Mouse (Mus musculus) neural tube, embryonic 14.5 days (tissue): Measurements from ENCODE around the gene Btaf1. TPM values are rescaled to one million over a fixed set of nuclear protein-coding genes. Genes with fewer than 3 reads are reported as not detected.
A peak's percentile ranks its signal among the peaks of the same experiment; 100 is the strongest.

Experiments used
- ATAC-seq: fragments of 200-750 bp; cut with Nextera tagmentation; 2 replicates; pipeline ENCODE4 v1.8.0; 2017; ENCODE audit warnings: low read depth, mild to moderate bottlenecking, moderate TSS enrichment, moderate library complexity
- H3K27ac ChIP-seq: fragments of 300-500 bp; sonication (generic); 2 replicates; pipeline ENCODE4 v1.5.1; 2014; ENCODE audit warnings: low read depth, mild to moderate bottlenecking, control low read depth, low read length, moderate library complexity, mixed read lengths
- H3K27me3 ChIP-seq: fragments of 300-500 bp; sonication (generic); 2 replicates; pipeline ENCODE4 v1.6.1; 2014; ENCODE audit warnings: low read length; ENCODE audit not compliant: control insufficient read depth, insufficient read depth
- H3K36me3 ChIP-seq: fragments of 300-500 bp; sonication (generic); 2 replicates; pipeline ENCODE4 v1.6.1; 2014; ENCODE audit warnings: low read length, mixed read lengths; ENCODE audit not compliant: control insufficient read depth, insufficient read depth
- H3K4me1 ChIP-seq: fragments of 300-500 bp; sonication (generic); 2 replicates; pipeline ENCODE4 v1.6.1; 2014; ENCODE audit warnings: low read length; ENCODE audit not compliant: control insufficient read depth, insufficient read depth
- H3K4me2 ChIP-seq: fragments of 300-500 bp; sonication (generic); 2 replicates; pipeline ENCODE4 v1.6.1; 2014; ENCODE audit warnings: mild to moderate bottlenecking, low read depth, low read length, control low read depth
- H3K4me3 ChIP-seq: fragments of 300-500 bp; sonication (generic); 2 replicates; pipeline ENCODE4 v1.5.1; 2014; ENCODE audit warnings: low read depth, low read length, control low read depth, mixed read lengths
- H3K9ac ChIP-seq: fragments of 300-500 bp; sonication (generic); replicated peaks from 2 replicates; pipeline ENCODE4 v1.6.1; 2014; ENCODE audit warnings: low read depth, mild to moderate bottlenecking, control low read depth, low read length, mixed read lengths
- H3K9me3 ChIP-seq: fragments of 300-500 bp; sonication (generic); 2 replicates; pipeline ENCODE4 v1.6.1; 2016; ENCODE audit warnings: low read length; ENCODE audit not compliant: control insufficient read depth
- whole genome bisulfite sequencing: fragments of 180-500 bp; shearing (Covaris S2); extraction: QIAGEN DNeasy Blood & Tissue Kit; methylation state at CpG from one replicate; pipeline ENCODE4 v1.1.7; 2014; 5-methylcytosine and 5-hydroxymethylcytosine counted together
- polyA plus RNA-seq: library from polyadenylated mRNA; unstranded; fragments of >200 nt; fragmentation: Nextera tagmentation; extraction: Ambion mirVana; gene quantifications from 2 replicates; pipeline ENCODE4 v1.2.1, GENCODE M21; 2014

Btaf1 gene
- polyA plus RNA-seq, 1 experiment from 2014 or later: 14.7 TPM

- Histone ChIP-seq H3K4me1 (no peaks in the 10 kb centered on the region), H3K4me2 (no peak overlapping the region), H3K4me3 (no peak overlapping the region), H3K9me3 (no peaks in the 10 kb centered on the region), H3K27ac (no peak overlapping the region), H3K9ac (no peak overlapping the region), H3K27me3 (no peaks in the 10 kb centered on the region), H3K36me3 (peaks cover 55% of the 10 kb centered on the region)
- ATAC-seq: no peak
- 96% methylated on average over 5 of the region's 5 CpGs for WGBS
Observed at GRCm38 (mm10) chr19:37004557-37004956, 78.7 kb downstream of the Btaf1 start.

DNA sequence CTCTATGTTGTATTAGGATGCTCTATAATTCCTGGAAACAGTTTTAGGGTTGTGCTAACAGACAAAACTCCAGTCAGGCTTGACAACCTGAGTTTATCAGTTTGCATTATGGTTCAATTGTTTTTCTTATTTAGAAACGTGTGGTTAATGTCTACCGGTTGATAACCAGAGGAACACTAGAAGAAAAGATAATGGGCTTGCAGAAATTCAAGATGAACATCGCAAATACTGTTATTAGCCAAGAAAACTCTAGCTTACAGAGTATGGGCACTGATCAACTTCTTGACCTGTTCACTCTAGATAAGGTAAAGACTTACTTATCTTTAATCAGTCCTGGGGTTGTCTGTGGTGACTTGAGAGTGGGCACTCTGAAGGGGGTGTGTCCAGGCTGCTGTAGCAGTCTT lies 84.0 kb downstream of the Btaf1 start:
- no peak for ATAC-seq
- Histone ChIP-seq H3K36me3 (peaks cover 59% of the 10 kb centered on the region), H3K9ac (no peak overlapping the region), H3K4me3 (no peak overlapping the region), H3K4me2 (no peak overlapping the region), H3K4me1 (no peaks in the 10 kb centered on the region), H3K27ac (no peak overlapping the region), H3K27me3 (no peaks in the 10 kb centered on the region), H3K9me3 (no peaks in the 10 kb centered on the region)
- 96% methylated on average over 3 of the region's 3 CpGs for WGBS

- H3K27ac ChIP-seq: no peak overlapping the region
- H3K4me1 ChIP-seq: no peaks in the 10 kb centered on the region
- H3K9ac ChIP-seq: no peak overlapping the region
- H3K27me3 ChIP-seq: no peaks in the 10 kb centered on the region
- WGBS: 93% methylated on average over 6 of the region's 6 CpGs
- no peaks in the 10 kb centered on the region for H3K9me3 ChIP-seq
- H3K4me2 ChIP-seq: no peak overlapping the region
- H3K4me3 ChIP-seq: no peak overlapping the region
- no peak for ATAC-seq
- H3K36me3 ChIP-seq: peaks cover 39% of the 10 kb centered on the region
Observed at GRCm38 (mm10) chr19:37013461-37013860, 87.6 kb downstream of the Btaf1 start.

DNA sequence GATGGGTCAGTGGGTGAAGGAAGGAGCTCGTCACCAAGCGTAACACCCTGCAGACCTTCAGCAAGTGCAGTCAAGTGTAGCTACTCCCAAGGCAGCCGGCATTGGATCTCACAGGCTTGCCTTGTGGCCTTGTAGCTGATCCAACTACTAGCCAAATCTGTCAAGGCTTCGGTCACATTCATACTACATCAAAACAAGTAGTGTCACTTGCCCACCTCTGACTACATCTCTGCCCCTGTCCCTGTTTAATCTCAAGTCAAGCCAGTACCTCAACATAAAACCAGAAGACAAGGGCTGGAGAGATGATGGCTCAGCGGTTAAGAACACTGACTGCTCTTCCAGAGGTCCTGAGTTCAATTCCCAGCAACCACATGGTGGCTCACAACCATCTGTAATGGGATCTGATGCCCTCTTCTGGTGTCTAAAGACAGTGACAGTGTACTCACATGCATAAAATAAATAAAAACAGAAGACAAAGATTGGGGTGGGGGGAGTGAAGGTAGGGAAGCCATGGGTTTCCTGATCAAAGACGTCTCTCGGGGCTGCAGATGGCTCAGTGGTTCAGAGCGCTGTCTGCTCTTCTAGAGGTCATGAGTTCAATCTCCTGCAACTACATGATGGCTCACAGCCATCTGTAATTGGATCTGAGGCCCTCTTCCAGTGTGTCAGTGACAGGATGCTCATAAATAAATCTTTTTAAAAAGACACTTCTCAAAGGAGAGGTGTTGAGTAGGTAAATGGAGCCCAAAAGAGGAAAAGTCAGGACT lies 88.5 kb downstream of the Btaf1 start:
- WGBS: 88% methylated on average over 8 of the region's 8 CpGs

GRCm38 (mm10) chr19:37016890-37017289 lies 91.0 kb downstream of the Btaf1 start:
- Histone ChIP-seq H3K27ac (no peak overlapping the region), H3K4me2 (no peak overlapping the region), H3K9me3 (no peaks in the 10 kb centered on the region), H3K27me3 (no peaks in the 10 kb centered on the region), H3K4me1 (no peaks in the 10 kb centered on the region), H3K4me3 (no peak overlapping the region), H3K9ac (no peak overlapping the region), H3K36me3 (peaks cover 9% of the 10 kb centered on the region; the same call in 1 of the 2 replicates)
- no peak for ATAC-seq
- 92% methylated on average over 6 of the region's 6 CpGs for WGBS

More for the DNA sequence above, 88.5 kb downstream of the Btaf1 start:
- no peak for ATAC-seq
- Histone ChIP-seq H3K36me3 (peaks cover 32% of the 10 kb centered on the region), H3K9ac (no peak overlapping the region), H3K4me1 (no peaks in the 10 kb centered on the region), H3K27me3 (no peaks in the 10 kb centered on the region), H3K4me2 (no peak overlapping the region), H3K9me3 (no peaks in the 10 kb centered on the region), H3K27ac (no peak overlapping the region), H3K4me3 (no peak overlapping the region)

GRCm38 (mm10) chr19:37018411-37018810 lies 92.5 kb downstream of the Btaf1 start:
- 3% methylated on average over 22 of the region's 26 CpGs for WGBS
- Histone ChIP-seq H3K36me3 (no peaks in the 10 kb centered on the region), H3K4me3 (peak overlapping the region; percentile 23), H3K4me2 (peak overlapping the region; percentile 44), H3K27me3 (no peaks in the 10 kb centered on the region), H3K9ac (no peak overlapping the region), H3K4me1 (no peaks in the 10 kb centered on the region), H3K9me3 (no peaks in the 10 kb centered on the region), H3K27ac (no peak overlapping the region)
- peak; percentile 88 for ATAC-seq

DNA sequence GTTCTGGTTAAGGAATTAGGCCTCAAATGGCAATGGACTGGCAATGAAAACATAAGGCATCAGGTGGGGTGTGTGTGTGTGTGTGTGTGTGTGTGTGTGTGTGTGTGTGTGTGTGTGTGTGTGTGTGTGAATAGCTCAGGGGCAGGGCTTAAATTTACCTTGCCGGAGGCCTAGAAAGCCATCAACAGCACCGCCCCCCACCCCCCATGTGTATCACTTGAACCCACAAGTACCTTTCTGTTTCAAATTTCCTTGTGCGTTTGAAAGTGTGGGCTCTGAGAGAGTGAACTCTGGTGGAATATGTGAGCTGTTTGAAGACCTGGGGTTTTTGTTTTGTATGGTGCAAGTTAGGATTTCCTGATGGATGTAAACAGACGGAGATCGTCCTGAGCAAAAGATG lies 93.1 kb downstream of the Btaf1 start:
- Histone ChIP-seq H3K4me1 (no peaks in the 10 kb centered on the region), H3K27ac (no peak overlapping the region), H3K9me3 (no peaks in the 10 kb centered on the region), H3K4me2 (peak overlapping the region; percentile 44; the same call in 1 of the 2 replicates), H3K9ac (no peak overlapping the region), H3K36me3 (no peaks in the 10 kb centered on the region), H3K4me3 (peak overlapping the region; percentile 23), H3K27me3 (no peaks in the 10 kb centered on the region)
- 63% methylated on average over 5 of the region's 5 CpGs for WGBS
- ATAC-seq: no peak

DNA sequence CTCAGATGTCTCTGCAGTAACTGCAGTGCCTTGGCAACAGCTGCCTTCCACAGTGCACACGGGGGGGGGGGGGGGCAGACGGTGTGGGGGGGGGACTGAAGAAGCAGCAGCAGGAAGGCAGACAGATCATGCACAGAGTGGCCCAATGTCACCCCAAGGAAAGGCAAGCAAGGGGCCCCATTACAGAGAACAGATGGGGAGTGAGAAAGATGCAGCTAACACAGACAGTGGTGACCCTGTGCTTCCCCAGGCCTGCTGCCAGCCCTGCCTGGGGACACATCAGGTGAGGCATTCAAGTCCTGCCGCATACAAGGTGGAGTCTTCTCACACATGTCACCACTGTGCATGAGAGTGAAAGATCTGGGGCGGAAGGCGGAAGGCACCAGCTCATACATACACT lies 94.7 kb downstream of the Btaf1 start:
- Histone ChIP-seq H3K9me3 (no peaks in the 10 kb centered on the region), H3K4me1 (no peaks in the 10 kb centered on the region), H3K4me2 (no peak overlapping the region), H3K9ac (no peak overlapping the region), H3K27ac (no peak overlapping the region), H3K27me3 (no peaks in the 10 kb centered on the region), H3K36me3 (no peaks in the 10 kb centered on the region), H3K4me3 (no peak overlapping the region)
- ATAC-seq: peak; percentile 23; the same call in 1 of the 2 replicates
- 46% methylated on average over 5 of the region's 5 CpGs for WGBS

DNA sequence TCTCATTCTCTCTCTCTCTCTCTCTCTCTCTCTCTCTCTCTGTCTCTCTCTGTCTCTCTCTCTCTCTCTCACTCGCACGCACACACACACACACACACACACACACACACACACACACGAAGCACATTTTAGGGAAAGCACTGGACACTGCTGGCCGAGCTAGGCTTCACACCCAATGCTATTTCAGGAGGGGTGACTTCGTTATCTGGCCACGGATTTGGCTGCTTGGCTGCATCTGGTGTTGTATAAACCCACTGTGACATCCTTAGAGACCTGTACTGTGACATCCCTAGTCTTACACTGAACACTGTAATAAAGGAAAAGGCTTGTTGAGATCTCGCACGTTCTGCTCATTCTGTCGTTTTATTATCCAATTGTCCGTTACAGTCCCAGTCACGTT lies 95.1 kb downstream of the Btaf1 start:
- Histone ChIP-seq H3K9ac (no peak overlapping the region), H3K4me1 (no peaks in the 10 kb centered on the region), H3K27ac (no peak overlapping the region), H3K27me3 (no peaks in the 10 kb centered on the region), H3K4me2 (no peak overlapping the region), H3K36me3 (no peaks in the 10 kb centered on the region), H3K9me3 (no peaks in the 10 kb centered on the region), H3K4me3 (no peak overlapping the region)
- WGBS: 65% methylated on average over 11 of the region's 11 CpGs
- no peak for ATAC-seq
